Mouse (Mus musculus) lung, postnatal 0 days (tissue): ENCODE results near the gene Top2a. TPM values are rescaled to one million over a fixed set of nuclear protein-coding genes. Genes with fewer than 3 reads are reported as not detected.
A peak's percentile ranks its signal among the peaks of the same experiment; 100 is the strongest.

Source experiments
- ATAC-seq: fragments of 200-750 bp; cut with Nextera tagmentation; 2 replicates; pipeline ENCODE4 v1.8.0; 2017; ENCODE audit warnings: moderate library complexity
- DNase-seq: peaks from one replicate; pipeline ENCODE4 v3.0.0-alpha.2; 2016; ENCODE audit warnings: low spot score
- H3K27ac ChIP-seq: fragments of 300-500 bp; sonication (generic); 2 replicates; pipeline ENCODE4 v1.5.1; 2014; ENCODE audit warnings: antibody characterized with exemption, mild to moderate bottlenecking, low read length, mixed read lengths
- H3K27me3 ChIP-seq: fragments of 300-500 bp; sonication (generic); replicated peaks from 2 replicates; pipeline ENCODE4 v1.6.1; 2014; ENCODE audit warnings: low read length, mixed read lengths; ENCODE audit not compliant: insufficient read depth
- H3K36me3 ChIP-seq: fragments of 300-500 bp; sonication (generic); 2 replicates; pipeline ENCODE4 v1.6.1; 2014; ENCODE audit warnings: low read length, mixed read lengths; ENCODE audit not compliant: insufficient read depth
- H3K4me1 ChIP-seq: fragments of 300-500 bp; sonication (generic); 2 replicates; pipeline ENCODE4 v1.6.1; 2014; ENCODE audit warnings: antibody characterized with exemption, low read depth, low read length, mixed read lengths; ENCODE audit not compliant: insufficient read depth
- H3K4me2 ChIP-seq: fragments of 300-500 bp; sonication (generic); replicated peaks from 2 replicates; pipeline ENCODE4 v1.6.1; 2014; ENCODE audit warnings: low read depth, mild to moderate bottlenecking, low read length, moderate library complexity, mixed read lengths
- H3K4me3 ChIP-seq: fragments of 300-500 bp; sonication (generic); 2 replicates; pipeline ENCODE4 v1.5.1; 2014; ENCODE audit warnings: low read depth, low read length
- H3K9ac ChIP-seq: fragments of 300-500 bp; sonication (generic); replicated peaks from 2 replicates; pipeline ENCODE4 v1.6.1; 2014; ENCODE audit warnings: low read depth, mild to moderate bottlenecking
- H3K9me3 ChIP-seq: fragments of 300-500 bp; sonication (generic); 2 replicates; pipeline ENCODE4 v1.6.1; 2016; ENCODE audit warnings: low read length, mixed read lengths
- CTCF ChIP-seq: IDR thresholded peaks from 2 replicates; pipeline ENCODE4 v1.5.1; 2016; ENCODE audit warnings: antibody characterized with exemption, mild to moderate bottlenecking
- EP300 ChIP-seq: IDR thresholded peaks from 2 replicates; pipeline ENCODE4 v1.6.1; 2016; ENCODE audit warnings: antibody characterized with exemption, mild to moderate bottlenecking, control low read depth
- WGBS: fragments of 180-500 bp; shearing (Covaris S2); extraction: QIAGEN DNeasy Blood & Tissue Kit; methylation state at CpG from one replicate; pipeline ENCODE4 v1.1.7; 2014; 5-methylcytosine and 5-hydroxymethylcytosine counted together
- polyA plus RNA-seq: library from polyadenylated mRNA; unstranded; fragments of >200 nt; fragmentation: Nextera tagmentation; extraction: Ambion mirVana; gene quantifications from 2 replicates; pipeline ENCODE4 v1.2.1, GENCODE M21; 2015

The Top2a gene
- polyA plus RNA-seq, 1 experiment from 2014 or later = 11.1 TPM

- DNase-seq (peak; percentile 70), ATAC-seq (peak; percentile 60)
- H3K27ac ChIP-seq = no peak overlapping the region
- peaks cover 3% of the 10 kb centered on the region; the same call in 1 of the 2 replicates for H3K4me1 ChIP-seq
- under 1% methylated on average over 86 of the region's 94 CpGs for WGBS
- TF ChIP-seq EP300 (no peak), CTCF (peak; percentile 81)
- H3K9me3 ChIP-seq = no peaks in the 10 kb centered on the region
- H3K27me3 ChIP-seq = no peaks in the 10 kb centered on the region; the same call in 1 of the 2 replicates
- peak overlapping the region; percentile 55 for H3K4me3 ChIP-seq
- no peaks in the 10 kb centered on the region for H3K36me3 ChIP-seq
- H3K9ac ChIP-seq = no peak overlapping the region
- peak overlapping the region; percentile 98 for H3K4me2 ChIP-seq
These were observed 41.8 kb downstream of the Top2a start for GRCm38 (mm10) chr11:98981997-98982772.

DNA sequence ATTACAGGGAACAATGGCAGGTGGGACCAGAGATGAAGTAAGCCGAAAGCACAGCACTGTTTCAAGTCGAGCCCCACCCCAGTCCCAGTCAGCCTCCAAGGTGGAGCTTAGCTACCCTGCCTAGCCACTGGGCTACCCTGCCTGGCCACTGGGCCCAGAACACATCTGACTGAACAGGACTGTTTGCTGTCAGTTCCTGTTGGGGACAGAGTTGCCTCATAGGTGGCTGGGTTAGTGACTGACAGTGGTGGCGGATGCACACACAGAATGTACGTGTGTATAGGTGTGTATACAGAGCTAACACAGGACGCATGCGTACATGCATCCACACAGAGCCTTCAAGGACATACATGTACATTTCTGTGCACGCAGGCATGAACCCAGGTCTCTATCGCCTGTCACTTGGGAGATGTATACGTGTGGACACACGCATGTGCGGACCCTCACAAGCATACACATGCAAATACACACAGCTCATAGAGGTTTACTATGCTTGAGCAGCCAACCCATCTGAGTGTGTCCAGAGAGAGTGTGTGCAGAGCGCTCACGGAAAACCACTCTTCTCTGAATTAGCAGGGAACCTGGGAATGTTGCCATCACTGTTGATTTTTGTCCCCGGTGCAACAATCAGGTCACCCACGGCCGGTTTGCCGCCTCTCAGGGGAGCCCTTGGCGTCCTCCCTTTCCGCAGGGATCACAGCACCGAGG lies 42.5 kb downstream of the Top2a start:
- ATAC-seq (no peak), DNase-seq (no peak)
- Histone ChIP-seq H3K36me3 (no peaks in the 10 kb centered on the region), H3K4me3 (peak overlapping the region; percentile 55), H3K9ac (no peak overlapping the region), H3K4me2 (peak overlapping the region; percentile 98), H3K4me1 (peaks cover 3% of the 10 kb centered on the region; the same call in 1 of the 2 replicates), H3K9me3 (no peaks in the 10 kb centered on the region), H3K27me3 (no peaks in the 10 kb centered on the region; the same call in 1 of the 2 replicates), H3K27ac (no peak overlapping the region)
- 36% methylated on average over 20 of the region's 20 CpGs for WGBS
- TF ChIP-seq EP300 = no peak
- TF ChIP-seq CTCF = no peak

DNA sequence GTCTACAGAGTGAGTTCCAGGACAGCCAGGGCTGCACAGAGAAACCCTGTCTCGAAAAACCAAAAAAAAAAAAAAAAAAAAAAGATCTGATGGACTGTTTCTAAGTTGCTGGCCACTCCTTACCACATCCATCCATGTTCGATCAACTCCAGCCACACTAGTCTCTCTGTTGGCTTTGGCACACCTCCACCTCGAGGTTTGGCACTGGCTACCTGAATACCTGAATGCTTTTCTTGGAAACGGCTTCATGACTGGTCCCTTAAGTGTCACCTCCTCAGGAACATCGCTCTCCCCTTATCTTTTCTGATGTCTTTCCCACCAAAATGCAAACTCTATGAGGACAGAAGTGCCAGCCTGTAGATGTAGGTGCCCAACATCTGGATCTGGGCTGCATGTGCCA lies 44.6 kb downstream of the Top2a start:
- Histone ChIP-seq H3K4me3 (no peak overlapping the region), H3K4me2 (no peak overlapping the region), H3K9ac (no peak overlapping the region), H3K27ac (no peak overlapping the region), H3K9me3 (no peaks in the 10 kb centered on the region), H3K27me3 (no peaks in the 10 kb centered on the region; the same call in 1 of the 2 replicates), H3K4me1 (peaks cover 3% of the 10 kb centered on the region; the same call in 1 of the 2 replicates), H3K36me3 (no peaks in the 10 kb centered on the region)
- ATAC-seq = no peak
- DNase-seq = no peak
- 45% methylated on average over 4 of the region's 5 CpGs for WGBS
- TF ChIP-seq EP300 = no peak
- TF ChIP-seq CTCF = no peak

GRCm38 (mm10) chr11:98978526-98979148 lies 45.4 kb downstream of the Top2a start:
- Histone ChIP-seq H3K9ac (no peak overlapping the region), H3K4me1 (peaks cover 3% of the 10 kb centered on the region; the same call in 1 of the 2 replicates), H3K27ac (no peak overlapping the region), H3K4me3 (no peak overlapping the region), H3K4me2 (no peak overlapping the region), H3K9me3 (no peaks in the 10 kb centered on the region), H3K36me3 (peaks cover 2% of the 10 kb centered on the region; the same call in 1 of the 2 replicates), H3K27me3 (no peaks in the 10 kb centered on the region; the same call in 1 of the 2 replicates)
- WGBS = 49% methylated on average over 15 of the region's 15 CpGs
- peak; percentile 39 for ATAC-seq
- no peak for TF ChIP-seq CTCF
- TF ChIP-seq EP300 = no peak
- peak; percentile 35 for DNase-seq

- Histone ChIP-seq H3K9ac (no peak overlapping the region), H3K4me2 (no peak overlapping the region), H3K27me3 (no peaks in the 10 kb centered on the region), H3K27ac (no peak overlapping the region), H3K36me3 (peaks cover 25% of the 10 kb centered on the region; the same call in 1 of the 2 replicates), H3K9me3 (no peaks in the 10 kb centered on the region), H3K4me3 (no peak overlapping the region), H3K4me1 (0 out of 2 replicates have a peak, but pooled peaks cover 5% of the 10 kb centered on the region)
- ATAC-seq (peak; percentile 48; the same call in 1 of the 2 replicates), DNase-seq (peak; percentile 82)
- WGBS = 57% methylated on average over 5 of the region's 5 CpGs
- TF ChIP-seq EP300 = no peak
- TF ChIP-seq CTCF = peak; percentile 85
These were observed 48.9 kb downstream of the Top2a start for GRCm38 (mm10) chr11:98974871-98975719.
